7 mouse cellular contexts compared by ENCODE assay signal in the genomic region with DNA sequence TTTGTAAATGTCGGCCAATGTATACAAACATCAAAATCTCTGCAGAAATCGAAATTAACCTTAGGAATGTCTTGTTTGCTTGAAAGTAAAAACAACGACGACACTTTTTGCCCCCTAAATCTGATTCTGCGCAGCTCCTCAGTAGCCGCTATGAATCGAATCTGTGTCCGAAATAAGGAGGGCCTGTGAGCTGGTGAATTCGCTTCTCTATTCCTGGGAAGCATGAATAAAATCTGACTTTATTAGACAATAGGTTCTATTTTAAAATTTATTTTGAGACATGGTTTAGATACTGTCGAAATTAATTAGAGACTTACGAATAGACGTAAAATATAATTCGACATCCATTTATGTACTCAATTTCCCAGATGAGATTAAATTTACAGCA. TPM values are rescaled to one million over a fixed set of nuclear protein-coding genes. Genes with fewer than 3 reads are reported as not detected.
DNase-seq lines count a peak whose midpoint lies in the region; ATAC-seq and TF ChIP-seq lines count a peak whose summit lies in the region.

No protein-coding gene starts in this region.

- peak; percentile 34; the same call in 1 of the 2 replicates for ATAC-seq in neural tube, embryonic 15.5 days (ENCODE audit: low FRiP score)

- peaks cover 3% of the 10 kb centered on the region; the same call in 1 of the 2 replicates for H3K4me1 ChIP-seq in lung, adult 2 months (ENCODE audit: control insufficient read depth, insufficient read depth, low read length)
- peaks cover 45% of the 10 kb centered on the region for H3K4me1 ChIP-seq in forebrain, embryonic 10.5 days
- peaks cover 31% of the 10 kb centered on the region for H3K4me1 ChIP-seq in limb, embryonic 10.5 days
- peaks cover 35% of the 10 kb centered on the region for H3K4me1 ChIP-seq in neural tube, embryonic 15.5 days

- TF ChIP-seq POLR2A in lung, adult 2 months (IDR thresholded peaks at IDR 0.05; ENCODE audit: borderline replicate concordance, extremely low read depth, low read depth, low read length) = no peak

- peak overlapping the region; percentile 95 for H3K9ac ChIP-seq in neural tube, embryonic 15.5 days (replicated peaks)

- peak overlapping the region; percentile 68 for H3K4me3 ChIP-seq in lung, adult 2 months (replicated peaks; ENCODE audit: extremely low read depth, low read depth, low read length)
- peak overlapping the region; percentile 78 for H3K4me3 ChIP-seq in forebrain, embryonic 10.5 days
- peak overlapping the region; percentile 76 for H3K4me3 ChIP-seq in limb, embryonic 10.5 days
- H3K4me3 ChIP-seq in neural tube, embryonic 15.5 days (replicated peaks) = peak overlapping the region; percentile 79

- peak overlapping the region; percentile 86 for H3K4me2 ChIP-seq in neural tube, embryonic 15.5 days

- TF ChIP-seq CTCF in lung, adult 2 months (IDR thresholded peaks at IDR 0.05; ENCODE audit: insufficient read depth, low read length) = no peak

- no peaks in the 10 kb centered on the region; the same call in 1 of the 2 replicates for H3K36me3 ChIP-seq in forebrain, embryonic 10.5 days (replicated peaks)
- H3K36me3 ChIP-seq in limb, embryonic 10.5 days = no peaks in the 10 kb centered on the region
- H3K36me3 ChIP-seq in neural tube, embryonic 15.5 days = no peaks in the 10 kb centered on the region

- DNase-seq in lung, adult 2 months = no peak
- no peak for DNase-seq in lung, postnatal 25 days (ENCODE audit: low spot score)
- no peak for DNase-seq in forebrain, embryonic 10.5 days (ENCODE audit: extremely low spot score, low spot score)
- no peak for DNase-seq in limb, embryonic 10.5 days (ENCODE audit: low spot score)
- no peak for DNase-seq in thymus, postnatal 25 days
- DNase-seq in right cerebral cortex, adult 18-20 months = no peak

- 6% methylated on average over 13 of the region's 13 CpGs for WGBS in lung, adult 2 months
- 4% methylated on average over 13 of the region's 13 CpGs for WGBS in forebrain, embryonic 10.5 days
- 9% methylated on average over 13 of the region's 13 CpGs for WGBS in limb, embryonic 10.5 days
- 2% methylated on average over 13 of the region's 13 CpGs for WGBS in neural tube, embryonic 15.5 days

- H3K27ac ChIP-seq in forebrain, embryonic 10.5 days = peak overlapping the region; percentile 87
- H3K27ac ChIP-seq in limb, embryonic 10.5 days = peak overlapping the region; percentile 84
- peak overlapping the region; percentile 99 for H3K27ac ChIP-seq in neural tube, embryonic 15.5 days (replicated peaks)

- H3K9me3 ChIP-seq in forebrain, embryonic 10.5 days = no peaks in the 10 kb centered on the region
- no peaks in the 10 kb centered on the region for H3K9me3 ChIP-seq in limb, embryonic 10.5 days (replicated peaks)
- no peaks in the 10 kb centered on the region for H3K9me3 ChIP-seq in neural tube, embryonic 15.5 days (replicated peaks)

- no peaks in the 10 kb centered on the region for H3K27me3 ChIP-seq in forebrain, embryonic 10.5 days (ENCODE audit: poor library complexity, severe bottlenecking)
- no peaks in the 10 kb centered on the region for H3K27me3 ChIP-seq in limb, embryonic 10.5 days (ENCODE audit: low read depth, poor library complexity, severe bottlenecking)
- no peaks in the 10 kb centered on the region for H3K27me3 ChIP-seq in neural tube, embryonic 15.5 days (replicated peaks)

RNA-seq across cellular contexts. Expression of gene Tspyl4, which starts 0.3 kb away (rescaled TPM):
- polyA plus RNA-seq in lung, adult 2 months (2012; rRNA removed) = 7.2 and 13.0 TPM in 2 replicates
- 28.9 and 35.2 TPM in 2 replicates for polyA plus RNA-seq in forebrain, embryonic 10.5 days (2016; fragmentation: Nextera tagmentation; extraction: Ambion mirVana)
- polyA plus RNA-seq in limb, embryonic 10.5 days (2016; fragmentation: Nextera tagmentation; extraction: Ambion mirVana) = 14.9 and 22.9 TPM in 2 replicates
- 348 and 414 TPM in 2 replicates for polyA plus RNA-seq in neural tube, embryonic 15.5 days (2015; fragmentation: Nextera tagmentation; extraction: Ambion mirVana)

RNA-seq across cellular contexts. Expression of gene Tspyl1, which starts 14.9 kb away (rescaled TPM):
- polyA plus RNA-seq in lung, adult 2 months (2012; rRNA removed) = 26.3 and 33.6 TPM in 2 replicates
- 53.7 and 56.8 TPM in 2 replicates for polyA plus RNA-seq in forebrain, embryonic 10.5 days (2016; fragmentation: Nextera tagmentation; extraction: Ambion mirVana)
- 57.7 and 69.3 TPM in 2 replicates for polyA plus RNA-seq in limb, embryonic 10.5 days (2016; fragmentation: Nextera tagmentation; extraction: Ambion mirVana)
- polyA plus RNA-seq in neural tube, embryonic 15.5 days (2015; fragmentation: Nextera tagmentation; extraction: Ambion mirVana) = 139 and 158 TPM in 2 replicates
